Mouse (Mus musculus): Measurements from ENCODE around the gene Gdap2.

- TF ChIP-seq CTCF (IDR thresholded peaks at IDR 0.05; ENCODE audit: insufficient read depth, low read length): no peak
- no peak for TF ChIP-seq POLR2A (IDR thresholded peaks at IDR 0.05; ENCODE audit: borderline replicate concordance, extremely low read depth, low read depth, low read length)
These were observed 80.0 kb downstream of the Gdap2 start for GRCm38 (mm10) chr3:100242230-100242629.

All from lung, adult 2 months (tissue).